Mouse (Mus musculus) layer of hippocampus, adult 9-10 months (tissue): ENCODE measurements around the gene Aldh4a1.

ENCODE experiments used
- DNase-seq: peaks from one replicate; pipeline ENCODE4 v3.0.0; 2022; ENCODE audit warnings: low spot score

Gene Aldh4a1

DNA sequence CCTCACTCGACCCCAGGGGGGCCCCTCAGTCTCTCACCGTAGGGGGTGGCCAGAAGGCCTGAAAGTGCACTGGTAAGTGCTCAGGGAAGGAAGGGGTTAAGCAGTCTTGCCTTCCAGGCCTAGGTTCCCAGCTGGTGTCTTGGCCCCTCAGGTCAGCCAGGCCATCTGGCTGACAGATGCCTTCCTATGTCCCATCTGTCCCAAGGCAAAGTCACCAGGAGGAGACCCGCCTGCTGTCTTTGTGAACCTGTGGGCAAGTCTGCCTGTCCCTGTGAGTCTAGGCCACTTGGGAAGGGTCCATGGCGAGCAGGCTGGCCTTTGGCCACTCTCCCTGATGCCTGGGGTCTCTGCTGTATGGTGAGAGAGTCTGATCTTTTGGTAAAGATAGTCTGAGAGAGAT, 32.2 kb upstream of the Aldh4a1 start:
- DNase-seq = no peak

DNA sequence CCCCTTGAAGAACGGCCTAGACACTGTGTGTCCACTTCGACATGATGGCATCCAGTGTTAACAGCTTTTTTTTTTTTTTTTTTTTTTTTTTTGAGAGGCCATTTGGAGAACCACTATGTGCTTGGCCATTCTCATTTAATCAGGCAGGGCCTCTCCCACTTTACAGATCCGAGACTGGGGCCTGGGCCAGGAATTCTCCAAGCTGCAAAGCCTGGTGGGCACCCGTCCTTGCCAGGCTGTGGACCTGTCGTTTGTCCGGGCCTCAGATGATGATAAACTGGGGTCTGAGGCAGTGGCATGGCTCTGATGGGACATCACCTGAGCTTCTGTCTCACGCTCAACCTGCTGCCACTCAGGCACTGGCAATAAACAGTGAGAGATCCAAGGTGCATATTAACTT, 29.8 kb upstream of the Aldh4a1 start:
- no peak for DNase-seq

DNA sequence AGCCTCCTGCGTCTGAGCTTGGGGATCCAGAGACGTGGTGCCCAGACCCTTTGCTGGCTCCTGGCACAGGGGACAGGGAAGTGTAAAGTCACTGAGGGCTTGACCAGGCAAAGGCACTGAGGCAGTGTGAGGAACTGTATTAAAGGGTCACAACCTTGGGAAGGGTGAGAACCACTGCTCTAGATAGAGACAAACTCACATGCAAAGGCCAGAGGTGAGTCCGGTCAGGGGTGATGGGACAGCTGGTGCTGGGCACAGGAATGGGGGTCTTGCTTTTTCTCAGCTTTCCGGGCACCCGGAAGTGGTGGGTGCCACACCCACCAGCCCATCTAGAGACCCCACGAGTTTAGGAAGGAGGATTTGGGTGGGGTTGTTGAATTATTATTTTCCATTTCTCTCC, 29.3 kb upstream of the Aldh4a1 start:
- no peak for DNase-seq

DNA sequence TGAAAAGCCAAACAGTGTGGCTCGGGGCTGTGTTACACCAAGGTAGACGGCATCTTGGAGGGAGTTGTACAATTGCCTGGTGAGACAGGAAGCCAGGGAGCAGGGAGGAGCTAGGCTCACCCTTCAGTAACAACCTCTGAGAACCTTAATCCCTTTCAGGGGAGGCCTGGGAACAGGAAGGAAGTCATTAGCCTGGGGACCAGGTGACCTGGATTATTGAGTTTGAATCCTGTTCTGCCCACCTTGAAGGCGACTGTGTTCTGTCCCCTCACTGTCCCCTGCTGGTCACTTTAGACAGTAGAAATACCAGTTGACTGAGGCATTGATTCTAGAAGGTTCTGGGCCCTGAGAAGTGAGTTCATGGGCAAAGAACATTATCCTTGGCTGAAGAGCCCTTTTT, 28.6 kb upstream of the Aldh4a1 start:
- DNase-seq = no peak

DNA sequence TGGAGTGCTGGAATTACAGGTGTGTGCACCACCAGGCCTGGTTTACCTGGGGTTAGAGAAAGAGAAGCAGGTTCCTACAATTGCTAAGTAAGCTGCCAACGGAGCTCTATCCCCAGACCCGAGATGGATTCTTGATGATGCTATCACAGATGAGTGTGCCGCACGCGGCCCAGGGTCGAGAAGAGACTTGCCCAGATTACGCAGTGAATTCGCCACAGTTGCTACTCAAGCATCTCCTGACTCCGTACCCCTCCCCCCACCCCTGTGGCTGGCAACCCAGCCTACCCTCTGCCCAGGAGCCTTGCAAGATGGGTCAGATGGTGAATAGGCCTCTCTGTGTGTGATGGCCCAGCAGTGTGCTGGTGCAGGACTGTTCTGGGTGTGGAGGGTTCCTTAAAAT, 26.0 kb upstream of the Aldh4a1 start:
- DNase-seq = no peak

DNA sequence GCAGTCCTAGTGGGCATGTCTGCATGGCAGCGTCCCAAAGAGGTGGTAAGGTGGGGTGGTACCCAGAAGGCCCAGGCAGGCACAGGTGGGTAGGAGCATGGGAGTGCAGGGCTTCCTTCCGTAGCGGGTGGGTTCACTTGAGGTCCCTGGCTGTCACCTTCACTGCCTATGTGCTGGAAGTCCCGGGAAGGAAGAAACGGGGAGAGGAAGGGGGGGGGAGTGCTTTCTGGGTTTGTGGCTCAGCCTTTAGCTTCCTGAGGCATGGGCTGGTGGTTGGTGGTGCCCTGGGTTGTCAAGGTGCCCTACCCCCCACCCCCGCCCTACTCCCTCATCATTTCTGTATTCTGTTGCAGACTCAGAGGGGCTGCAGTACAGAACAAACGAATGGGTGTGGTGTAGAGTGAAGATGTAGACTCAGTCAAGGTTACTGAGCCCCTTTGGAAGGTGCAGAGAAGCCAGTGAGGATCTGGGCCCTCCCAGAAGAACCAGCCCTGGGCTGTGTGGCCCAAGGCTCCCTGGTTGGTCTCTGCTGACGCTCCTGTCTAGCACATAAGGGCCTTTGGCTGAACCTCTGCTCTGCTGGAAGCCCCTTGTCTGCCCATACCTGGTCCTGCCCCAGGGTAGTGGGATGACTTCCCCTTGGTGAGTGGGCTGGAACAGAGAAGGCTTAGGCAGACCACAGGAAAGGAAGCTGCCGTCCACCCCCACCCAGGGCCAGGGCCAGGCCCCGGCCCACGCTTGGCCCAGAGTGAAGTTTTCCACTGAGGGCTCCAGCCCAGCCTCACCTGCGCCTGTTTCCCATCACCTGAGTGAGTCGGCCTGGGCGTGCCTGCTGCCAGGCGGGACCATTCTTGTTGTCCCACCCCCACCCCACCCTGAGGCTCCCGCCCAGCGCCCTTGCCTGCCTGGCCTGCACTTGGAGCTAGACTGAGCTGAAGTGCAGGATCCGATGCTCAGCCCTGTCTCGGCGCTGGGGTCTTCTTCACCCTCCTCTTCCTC, 25.1 kb upstream of the Aldh4a1 start:
- no peak for DNase-seq

DNA sequence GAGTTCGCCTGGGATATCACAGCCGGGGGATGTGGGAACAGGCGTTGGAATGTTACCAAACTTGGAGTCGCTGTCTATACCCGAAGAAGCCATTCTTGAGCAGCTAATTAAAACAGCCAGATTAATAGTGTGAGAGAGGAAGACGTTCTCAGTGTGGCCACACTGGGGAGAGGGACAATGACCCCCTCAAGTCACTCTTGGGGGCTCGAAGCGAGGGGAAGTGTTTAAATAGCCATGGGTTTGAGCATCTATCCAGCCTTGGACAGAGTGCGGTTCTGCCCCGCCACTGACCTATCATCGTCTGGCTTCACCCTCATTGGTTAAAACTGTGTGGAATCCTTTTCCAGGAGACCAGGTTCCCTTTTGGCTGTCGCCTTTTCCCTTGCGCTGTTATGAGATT, 24.3 kb upstream of the Aldh4a1 start:
- DNase-seq = no peak

DNA sequence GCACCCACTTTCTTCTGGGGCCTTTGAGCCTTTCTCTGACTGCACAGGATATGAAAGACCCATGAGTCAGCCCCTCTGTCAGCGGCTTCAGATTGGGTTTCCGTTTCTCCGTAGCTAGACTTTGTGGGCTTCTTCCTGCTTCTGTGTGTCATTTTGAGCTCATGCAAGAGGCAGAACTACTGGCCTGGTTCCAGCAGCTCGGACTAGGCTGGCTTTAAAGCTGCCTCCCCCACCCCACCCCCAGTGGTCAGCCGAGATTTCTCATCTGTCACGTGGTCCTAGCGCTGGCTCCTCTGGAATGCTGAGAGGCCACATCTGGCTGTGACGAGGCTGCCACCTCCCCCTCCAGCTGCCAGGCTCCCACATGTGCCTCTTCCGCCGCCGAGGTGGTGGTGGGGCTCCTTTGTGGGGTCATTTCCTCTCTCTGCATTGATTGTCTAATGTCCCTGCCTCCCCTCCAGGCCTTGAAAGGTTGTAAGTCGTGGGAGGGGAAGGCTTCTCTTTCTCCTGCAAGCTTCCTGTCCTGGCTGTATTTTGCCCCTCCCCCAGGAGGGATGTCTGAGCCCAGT, 23.6 kb upstream of the Aldh4a1 start:
- DNase-seq = no peak

DNA sequence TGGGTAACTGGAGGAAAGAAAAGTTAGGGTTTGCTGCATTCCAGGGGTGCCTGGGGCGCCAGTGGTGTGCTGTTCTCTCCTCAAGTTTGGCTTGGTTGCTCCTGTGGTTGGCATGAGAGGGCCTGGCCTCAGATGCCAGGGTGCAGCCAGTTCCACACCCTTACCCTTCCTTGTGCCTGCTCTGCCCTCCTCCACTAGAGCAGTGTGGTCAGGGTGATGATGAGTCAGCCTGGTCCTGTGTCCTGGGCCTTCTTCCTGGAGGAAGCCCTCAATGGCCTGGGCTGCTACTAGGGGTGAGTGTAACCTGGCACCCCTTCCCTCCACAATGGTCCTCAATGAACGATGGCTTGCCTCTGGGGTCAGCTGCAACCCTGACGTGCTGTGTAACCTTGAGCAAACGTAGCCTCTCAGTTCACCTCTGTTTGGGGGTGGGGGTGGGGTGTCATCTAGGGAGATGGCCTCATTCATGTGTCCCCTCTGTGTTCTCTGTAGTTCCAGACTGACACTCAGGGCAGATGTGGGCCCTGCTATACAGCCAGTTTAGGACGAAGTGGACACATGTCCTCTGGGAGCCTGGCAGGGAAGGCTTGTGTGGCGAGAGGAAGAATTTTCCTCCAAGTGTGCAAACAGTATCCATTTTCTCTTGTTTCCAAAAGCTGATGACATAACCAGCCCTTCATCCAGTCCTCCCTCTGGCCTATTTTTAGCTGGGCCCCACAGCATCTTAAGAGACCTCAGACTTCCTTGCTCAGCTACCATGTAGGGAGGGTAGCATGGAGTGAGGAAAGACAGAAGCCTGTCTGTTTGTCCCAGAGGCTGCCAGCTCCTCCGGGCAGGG, 20.9 kb upstream of the Aldh4a1 start:
- no peak for DNase-seq

DNA sequence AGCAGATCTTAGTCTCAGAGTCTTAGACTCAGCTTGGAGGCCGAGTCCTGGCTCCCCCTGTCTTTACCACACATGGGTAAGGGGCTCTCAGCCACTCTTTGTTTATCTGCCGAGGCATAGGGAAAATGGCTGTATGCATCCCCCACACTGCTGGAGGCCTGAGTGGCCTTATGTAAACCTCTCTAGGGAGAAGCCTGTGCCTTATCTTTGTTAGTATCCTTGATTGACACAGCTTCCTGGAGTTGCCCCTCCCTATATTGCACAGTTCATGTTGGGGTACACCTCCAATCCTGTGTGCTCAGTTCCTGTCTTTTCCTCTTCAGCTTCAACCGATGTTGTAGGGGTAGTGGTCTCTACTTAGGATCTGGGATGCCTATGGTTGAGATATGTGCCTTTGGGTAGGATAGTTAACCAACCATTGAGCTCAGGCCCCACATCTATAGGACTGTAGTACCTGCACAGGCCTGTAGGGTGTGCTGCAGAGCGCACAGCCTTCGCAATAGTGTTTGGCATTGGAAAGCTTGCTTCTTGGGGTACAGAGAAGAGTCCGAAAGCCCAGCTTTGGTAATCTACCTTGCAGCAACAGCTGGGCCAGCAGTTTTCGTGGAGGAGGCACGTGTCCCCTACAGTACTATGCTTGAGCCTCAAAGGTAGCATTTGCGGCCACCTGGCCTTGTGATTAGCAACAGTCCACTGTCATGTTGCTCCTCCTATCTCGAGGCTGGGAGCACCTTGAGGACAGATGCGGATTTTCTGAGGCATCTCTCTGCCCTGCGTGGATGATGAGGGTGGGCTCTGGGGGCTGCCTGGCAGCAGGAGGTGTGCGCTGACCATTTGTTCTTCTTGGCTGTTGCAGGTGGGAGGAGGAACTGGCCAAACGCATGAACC, 20.1 kb upstream of the Aldh4a1 start, which contains the start of gene Gm21969:
Gene Gm21969 (plus strand): TSS at position 830 of the 888 bp plus-strand sequence.
- peak; percentile 42 for DNase-seq

DNA sequence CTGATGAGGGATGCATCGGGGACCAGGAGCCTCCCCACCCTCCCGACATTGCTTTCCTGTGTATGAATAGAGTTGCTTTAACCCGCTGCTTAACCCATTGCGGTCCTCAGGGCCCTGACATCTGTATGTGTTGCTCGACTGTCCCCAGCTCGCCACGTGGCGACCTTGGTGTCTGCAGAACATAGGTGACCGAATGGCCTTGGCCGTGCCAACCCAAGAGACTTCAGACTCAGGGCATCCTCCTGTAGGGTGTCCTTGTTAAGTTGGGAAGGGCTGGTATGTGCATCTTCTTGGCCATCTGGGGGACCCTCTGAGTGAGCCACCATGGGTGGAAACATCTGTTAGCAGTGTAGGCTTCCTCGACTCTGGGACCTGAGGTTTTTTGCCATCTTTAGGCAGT, 17.4 kb upstream of the Aldh4a1 start:
- no peak for DNase-seq

DNA sequence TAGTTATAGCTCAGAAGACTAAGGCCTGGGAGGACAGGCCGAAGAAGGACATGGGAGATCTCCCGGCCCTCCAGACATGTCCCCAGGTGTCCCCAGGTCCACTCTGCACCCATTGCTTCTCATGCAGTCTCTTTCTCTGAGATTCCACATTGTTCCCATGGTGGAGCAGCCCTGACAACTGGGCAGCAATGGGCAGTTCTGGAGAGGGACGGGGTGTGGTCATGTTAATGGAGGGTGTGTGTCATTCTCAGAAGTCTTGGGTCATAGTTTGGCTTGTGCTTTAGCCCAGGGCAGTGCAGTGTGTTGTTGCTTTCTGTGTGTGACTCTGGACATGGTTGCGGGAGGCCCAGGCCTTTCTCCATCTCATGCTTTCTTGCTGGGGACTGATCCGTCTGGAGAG, 15.9 kb upstream of the Aldh4a1 start:
- DNase-seq = no peak

DNA sequence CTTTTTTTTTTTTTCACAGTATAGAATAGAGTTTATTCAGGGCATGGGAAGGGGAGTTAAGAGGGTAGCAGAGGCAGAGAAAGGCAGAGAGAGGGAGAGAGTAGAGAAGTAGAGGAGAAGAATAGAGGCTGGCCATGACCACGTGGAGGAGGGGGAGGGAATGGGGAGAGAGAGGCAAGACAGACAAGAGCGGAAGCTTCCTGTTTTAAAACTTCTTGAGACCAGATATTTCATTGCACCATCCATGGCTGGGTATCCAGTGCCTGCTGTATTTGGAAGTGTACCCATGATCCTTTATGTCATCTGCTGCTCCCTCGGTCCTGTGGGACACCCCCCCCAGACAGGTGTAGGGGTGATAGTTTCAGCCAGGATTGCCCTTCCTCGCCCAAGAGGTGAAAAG, 13.7 kb upstream of the Aldh4a1 start:
- no peak for DNase-seq

DNA sequence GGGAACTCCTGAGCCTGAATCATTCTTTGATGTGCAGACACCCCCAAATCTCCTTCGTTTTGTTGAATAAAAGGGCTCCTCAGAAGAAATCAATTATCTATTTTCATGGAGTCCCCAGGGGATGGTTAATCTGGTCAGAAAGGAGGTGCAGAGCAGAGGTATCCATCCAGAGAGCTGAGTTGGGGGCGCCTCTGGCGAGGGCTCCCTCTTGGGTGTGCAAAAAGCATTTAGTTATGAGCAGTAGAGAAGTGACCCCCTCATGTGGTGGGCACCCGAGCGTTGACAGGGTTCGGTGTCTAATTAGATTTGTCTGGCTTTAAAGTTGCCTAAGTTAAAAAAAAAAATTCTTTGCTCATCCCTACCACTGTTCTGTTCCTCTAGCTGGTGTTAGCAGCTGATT, 11.7 kb upstream of the Aldh4a1 start:
- no peak for DNase-seq

DNA sequence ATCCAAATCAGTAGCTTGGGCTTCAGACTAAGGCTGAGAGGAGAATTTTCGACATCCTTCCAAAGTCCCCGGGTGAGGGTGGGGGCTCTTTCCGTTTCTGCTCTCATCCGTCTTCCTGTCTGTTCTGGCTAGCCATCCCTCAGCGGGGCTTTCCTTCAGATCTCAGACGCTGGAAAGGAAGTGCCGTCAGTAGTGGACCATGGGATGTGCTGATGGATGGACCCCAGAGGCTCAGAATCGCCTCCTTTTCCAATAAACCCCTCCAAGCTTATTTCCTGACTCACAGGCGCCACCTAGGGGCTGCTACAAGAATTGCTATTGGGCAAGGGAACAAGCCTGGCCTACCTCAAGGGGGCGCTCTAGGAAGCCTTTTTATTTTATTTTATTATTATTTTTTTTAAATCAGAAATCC, 11.1 kb upstream of the Aldh4a1 start:
- peak; percentile 70 for DNase-seq

DNA sequence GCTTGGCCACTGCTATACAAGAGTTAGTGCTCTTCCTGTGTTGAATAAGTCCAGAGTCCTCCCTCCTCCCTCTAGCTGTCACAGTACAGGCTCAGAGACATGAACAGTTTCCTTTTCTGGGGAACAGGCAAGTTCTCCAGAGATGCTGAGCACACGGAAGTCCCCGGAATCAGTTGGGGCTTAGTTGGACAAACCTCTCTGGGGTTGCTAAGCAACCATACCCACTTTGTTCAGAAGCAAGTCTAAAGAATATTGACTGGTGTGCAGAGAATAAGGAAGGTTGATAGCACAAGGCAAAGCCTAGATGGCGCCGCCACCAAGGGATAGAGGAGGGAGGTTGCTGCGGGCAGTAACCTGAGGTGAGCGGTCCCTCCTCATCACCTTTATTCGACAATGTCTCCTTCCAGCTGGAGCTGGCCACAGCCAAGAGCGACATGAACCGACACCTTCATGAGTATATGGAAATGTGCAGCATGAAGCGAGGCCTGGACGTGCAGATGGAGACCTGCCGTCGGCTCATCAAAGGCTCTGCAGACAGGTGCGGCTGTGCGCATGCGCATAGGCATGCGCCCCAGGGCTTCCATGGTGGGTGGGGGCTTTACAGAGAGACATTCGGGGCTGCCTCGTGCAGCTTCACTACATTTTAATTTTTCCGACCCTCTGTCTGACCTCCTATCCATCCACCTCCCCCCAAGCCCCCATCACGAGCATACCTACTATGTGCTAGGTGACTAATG, 8.0 kb upstream of the Aldh4a1 start:
- DNase-seq = no peak

DNA sequence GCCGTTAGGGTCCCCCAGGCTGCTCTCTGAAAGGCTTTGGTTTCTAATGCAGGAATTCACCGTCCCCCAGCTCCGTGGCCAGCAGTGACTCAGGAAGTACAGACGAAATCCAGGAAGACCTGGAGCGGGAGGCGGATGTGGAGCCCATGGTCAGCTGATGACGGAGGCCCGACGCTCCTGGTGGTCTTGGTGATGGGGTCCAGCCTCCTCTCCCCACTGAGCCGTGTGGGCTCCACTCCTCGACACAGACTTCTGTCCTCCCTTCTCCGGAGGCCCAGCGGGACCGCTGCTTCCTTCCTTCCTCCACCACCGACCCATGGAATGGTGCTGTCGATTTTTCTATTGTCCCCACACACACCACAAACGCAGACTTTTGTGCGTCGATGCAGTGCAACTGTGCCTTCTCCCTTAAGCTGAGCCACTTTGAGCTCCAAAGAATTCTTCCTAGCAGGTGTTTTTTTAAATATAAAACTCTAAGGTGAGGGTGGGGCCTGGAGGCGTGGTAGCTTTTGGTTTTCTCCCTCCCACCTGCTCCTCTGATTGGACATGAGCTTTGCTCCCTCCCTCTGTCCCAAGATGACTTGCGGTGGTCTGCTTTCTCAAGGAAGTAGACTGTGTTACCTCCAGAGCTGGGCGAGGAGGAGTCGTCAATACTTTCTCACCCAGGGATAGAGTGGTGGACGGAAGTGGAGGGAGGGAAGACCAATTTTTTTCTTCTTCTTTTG, 6.2 kb upstream of the Aldh4a1 start:
- DNase-seq = no peak

DNA sequence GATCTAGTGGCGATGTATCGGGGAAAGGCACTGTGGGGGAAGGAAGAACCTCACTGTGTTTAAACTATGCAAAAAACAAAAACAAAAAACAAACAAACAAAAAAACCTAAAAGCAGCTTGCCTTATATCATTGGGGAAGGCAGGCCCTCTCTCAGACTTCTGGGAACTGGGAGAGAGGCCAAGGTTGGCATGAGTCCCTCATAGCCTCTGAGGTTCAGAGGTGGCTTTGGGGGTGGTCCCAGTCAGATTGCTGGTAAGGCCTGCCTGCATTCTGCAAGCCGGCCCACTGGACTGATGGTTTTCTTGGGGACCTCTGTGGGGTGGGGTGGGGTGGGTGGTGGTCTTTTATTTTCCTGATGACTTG, 5.7 kb upstream of the Aldh4a1 start:
- no peak for DNase-seq

DNA sequence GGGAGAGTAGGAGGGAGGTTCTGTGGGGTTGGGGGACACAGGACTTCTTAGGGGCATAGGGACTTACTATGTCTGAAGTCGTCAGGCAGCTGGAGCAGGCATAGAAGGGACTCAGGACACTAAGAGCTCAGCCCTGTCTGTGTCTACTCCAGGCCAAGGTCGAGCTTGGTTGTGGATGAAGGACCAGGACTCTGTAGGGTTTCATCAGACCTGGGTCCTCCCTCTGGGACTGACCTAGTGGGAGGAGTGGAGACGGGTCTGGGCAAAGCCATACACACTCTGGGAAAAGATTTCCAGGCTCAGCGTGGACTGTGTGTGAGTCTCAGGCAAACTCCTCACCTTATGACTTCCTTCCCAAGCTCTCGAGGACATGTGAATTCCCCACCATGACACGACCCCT, 2.9 kb upstream of the Aldh4a1 start:
- DNase-seq = no peak

DNA sequence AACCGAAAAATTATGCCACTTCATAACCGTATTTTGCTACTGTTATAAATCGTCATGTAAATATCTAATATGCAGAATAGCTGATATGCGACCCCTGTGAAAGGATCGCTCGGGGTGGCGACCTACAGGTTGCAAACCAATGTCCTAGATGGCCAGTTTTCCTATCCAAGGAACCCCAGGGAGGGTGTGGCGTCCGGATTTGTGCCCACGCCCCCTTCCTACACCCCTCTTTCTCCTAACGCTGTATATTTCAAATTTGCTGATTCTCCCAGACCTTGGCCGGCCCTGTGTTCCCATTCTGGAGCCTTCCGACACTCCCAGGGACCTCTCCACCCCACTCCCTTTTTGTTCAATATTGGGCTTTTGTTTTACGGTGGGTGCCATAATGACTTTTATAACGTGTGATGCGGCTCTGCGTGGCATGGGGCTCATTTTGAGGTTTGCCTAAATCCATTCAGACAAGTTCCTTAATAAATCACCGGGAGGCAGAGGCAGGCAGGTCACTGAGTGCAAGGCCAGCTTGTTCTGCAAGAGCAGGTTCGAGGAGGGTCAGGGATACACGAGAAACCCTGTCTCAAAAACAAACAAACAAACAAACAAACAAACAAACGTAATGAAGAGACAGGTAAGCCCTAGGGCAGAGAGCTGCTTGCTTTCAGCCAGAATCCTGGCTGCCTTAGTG, 909 bp downstream of the Aldh4a1 start:
- DNase-seq = no peak
